Mouse (Mus musculus): ENCODE results near the gene Ppy.

DNA sequence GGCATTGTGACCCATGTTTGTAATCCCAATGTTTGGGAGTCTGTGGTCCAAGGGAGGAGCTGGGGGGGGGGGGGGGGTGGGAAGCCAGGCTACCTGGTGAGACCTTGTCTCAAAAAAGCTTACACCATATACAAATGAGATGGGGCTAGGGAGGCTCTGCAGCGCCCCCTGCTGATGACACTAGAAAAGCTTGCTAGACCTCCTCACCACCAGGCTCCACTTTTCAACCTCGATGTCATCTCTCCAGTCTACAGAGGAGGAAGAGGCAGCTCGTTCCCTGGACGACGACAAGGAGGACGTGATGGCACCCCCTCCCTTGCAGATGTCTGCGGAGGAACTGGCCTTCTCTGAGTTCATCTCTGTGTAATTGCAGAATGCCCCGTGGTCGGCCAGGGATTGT is 47.3 kb downstream of the Ppy start:
- TF ChIP-seq CTCF (IDR thresholded peaks at IDR 0.05; ENCODE audit: low read depth) (peak; percentile 48), EP300 (IDR thresholded peaks at IDR 0.05; ENCODE audit: low read depth) (no peak)
